In the genomic region with DNA sequence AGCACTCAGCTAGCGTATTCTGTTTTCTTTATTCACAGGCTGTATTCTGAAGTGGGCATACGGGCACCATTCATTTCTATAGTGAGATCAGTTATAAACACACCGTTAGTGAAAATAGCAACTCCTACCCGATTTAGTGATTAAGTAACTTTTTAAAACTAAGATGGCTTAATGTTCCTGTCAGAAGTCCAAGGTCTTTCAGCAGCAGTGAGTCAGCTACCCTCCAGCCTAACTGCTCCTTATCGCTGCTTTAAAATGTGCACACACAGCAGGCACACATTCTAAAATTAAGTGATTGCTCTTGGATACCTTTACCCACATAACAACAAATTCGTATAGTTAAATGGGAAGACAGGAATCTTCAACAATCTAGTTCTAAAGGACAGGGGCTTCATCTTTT, we compare ENCODE assay signal across 14 mouse cellular contexts. TPM values are rescaled to one million over a fixed set of nuclear protein-coding genes. Genes with fewer than 3 reads are reported as not detected.
DNase-seq lines count a peak whose midpoint lies in the region; ATAC-seq and TF ChIP-seq lines count a peak whose summit lies in the region.
"Had no signal": no experiment of that assay in that cellular context is flagged by ENCODE, and none has a peak within 500 bp of the region (broad histone marks: within the 10 kb centered on the region; RNA-seq: fewer than 3 reads in every experiment).

No protein-coding gene starts in this region.

- no peak overlapping the region for H3K4me3 ChIP-seq in lung, postnatal 0 days (ENCODE audit: low read depth, low read length)
- H3K4me3 ChIP-seq: heart, embryonic 10.5 days; hindbrain, embryonic 12.5 days; intestine, embryonic 15.5 days had no signal

- 48% methylated on average over 6 of the region's 6 CpGs for WGBS in lung, postnatal 0 days

- H3K9me3 ChIP-seq in lung, postnatal 0 days (ENCODE audit: low read length) = no peaks in the 10 kb centered on the region
- H3K9me3 ChIP-seq: heart, embryonic 10.5 days; hindbrain, embryonic 12.5 days; intestine, embryonic 15.5 days had no signal

- H3K27me3 ChIP-seq in lung, postnatal 0 days (replicated peaks; ENCODE audit: insufficient read depth, low read length) = no peaks in the 10 kb centered on the region
- H3K27me3 ChIP-seq: hindbrain, embryonic 12.5 days; intestine, embryonic 15.5 days had no signal

- no peak for TF ChIP-seq CTCF in lung, postnatal 0 days (IDR thresholded peaks at IDR 0.05)

- ATAC-seq in lung, postnatal 0 days = no peak
- ATAC-seq in megakaryocyte-erythroid progenitor cell, adult 5-6 weeks (replicated peaks; ENCODE audit: low FRiP score, low TSS enrichment, poor library complexity, severe bottlenecking) = peak; percentile 77
- ATAC-seq: forebrain, embryonic 14.5 days; intestine, embryonic 15.5 days had no signal

- H3K4me1 ChIP-seq in lung, postnatal 0 days (ENCODE audit: insufficient read depth, low read depth, low read length) = no peaks in the 10 kb centered on the region
- H3K4me1 ChIP-seq: intestine, embryonic 15.5 days had no signal

- H3K27ac ChIP-seq in lung, postnatal 0 days (ENCODE audit: low read length) = no peak overlapping the region
- H3K27ac ChIP-seq: heart, embryonic 10.5 days; hindbrain, embryonic 12.5 days; intestine, embryonic 15.5 days had no signal

- no peak for TF ChIP-seq EP300 in lung, postnatal 0 days (IDR thresholded peaks at IDR 0.05)

- no peak overlapping the region for H3K4me2 ChIP-seq in lung, postnatal 0 days (replicated peaks; ENCODE audit: low read depth, low read length)
- H3K4me2 ChIP-seq: hindbrain, embryonic 12.5 days; intestine, embryonic 15.5 days; liver, embryonic 11.5 days had no signal

- H3K36me3 ChIP-seq in lung, postnatal 0 days (ENCODE audit: insufficient read depth, low read length) = no peaks in the 10 kb centered on the region
- H3K36me3 ChIP-seq: heart, embryonic 10.5 days; hindbrain, embryonic 12.5 days; intestine, embryonic 15.5 days had no signal

- no peak overlapping the region for H3K9ac ChIP-seq in lung, postnatal 0 days (replicated peaks; ENCODE audit: low read depth)
- H3K9ac ChIP-seq: hindbrain, embryonic 12.5 days; intestine, embryonic 15.5 days had no signal

- DNase-seq in heart, adult 11 months = peak; percentile 42
- DNase-seq in heart, postnatal 4 days = no peak
- peak; percentile 66 for DNase-seq in lung, postnatal 0 days (ENCODE audit: low spot score)
- no peak for DNase-seq in lung, postnatal 25 days (ENCODE audit: low spot score)
- DNase-seq in adipocyte (ENCODE audit: low spot score) = peak; percentile 72
- no peak for DNase-seq in thymus, postnatal 0 days (ENCODE audit: low spot score)
- DNase-seq: cerebellum, postnatal 36 days; thymus, postnatal 25 days had no signal

RNA-seq across cellular contexts. Expression of gene Pam, which starts 39.2 kb away (rescaled TPM):
- total RNA-seq in heart, postnatal 4 days (2021) = 100 to 1,000 TPM; 888 to 905 TPM
- polyA plus RNA-seq in lung, postnatal 0 days (2015; fragmentation: Nextera tagmentation; extraction: Ambion mirVana) = 90.3 and 96.6 TPM in 2 replicates
- 6.1 and 11.5 TPM in 2 replicates for total RNA-seq in megakaryocyte-erythroid progenitor cell, adult 5-6 weeks (2014; fragmentation: Nextera tagmentation)
- total RNA-seq in megakaryocyte-erythroid progenitor cell, adult 5-6 weeks (2017) = 19.7 and 22.3 TPM in 2 replicates
- 17.3 and 18.0 TPM in 2 replicates for polyA plus RNA-seq in thymus, postnatal 0 days (2015; fragmentation: Nextera tagmentation; extraction: Ambion mirVana)

Comparison
In these comparisons a context has a peak if more than half of its experiments do, and no peak if none do; other contexts are left out.
1. DNase-seq: peak in heart, adult 11 months (single experiment), lung, postnatal 0 days (single experiment) and adipocyte (single experiment); none in heart, postnatal 4 days (single experiment), lung, postnatal 25 days (single experiment) and thymus, postnatal 0 days (single experiment).
2. RNA of gene Pam, which starts 39.2 kb away (total RNA-seq): 888 to 905 TPM in heart, postnatal 4 days; 6.1 to 22.3 TPM in megakaryocyte-erythroid progenitor cell, adult 5-6 weeks; every median in the first group is over 10 times any median in the second.